Mouse (Mus musculus): ENCODE measurements around the gene Mtx1.
"Not testable (repeated sequence)": the region's sequence is repeated elsewhere in the genome, so short reads cannot be mapped to it uniquely, and the experiment has no call there.

Mtx1 gene

GRCm38 (mm10) chr3:89242331-89242895 lies 15.5 kb upstream of the Mtx1 start:
- peak; percentile 47 for DNase-seq (ENCODE audit: low spot score)

GRCm38 (mm10) chr3:89238494-89238893 lies 11.6 kb upstream of the Mtx1 start:
- DNase-seq (ENCODE audit: low spot score): no peak

DNA sequence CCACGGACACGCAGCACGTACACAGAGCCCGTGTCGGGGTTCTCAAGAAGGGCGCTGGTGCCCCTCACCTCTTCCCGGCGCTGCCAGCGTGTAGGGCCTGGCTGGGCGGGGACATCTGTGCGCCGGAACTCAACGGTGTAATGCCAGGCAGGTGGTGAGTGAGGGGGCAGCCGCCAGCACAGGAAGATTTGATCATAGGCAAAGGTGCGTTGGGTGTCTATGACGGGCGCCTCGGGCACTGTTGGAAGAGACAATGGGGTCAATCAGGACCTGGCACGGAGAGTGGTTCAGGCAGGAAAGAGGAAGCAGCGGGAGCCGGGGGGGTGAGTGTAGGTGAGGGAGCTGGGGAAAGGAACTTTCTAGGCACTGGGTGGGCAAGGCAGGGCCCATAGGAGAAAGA lies 10.8 kb upstream of the Mtx1 start:
- DNase-seq (ENCODE audit: low spot score): no peak

GRCm38 (mm10) chr3:89236516-89236915 lies 9.6 kb upstream of the Mtx1 start:
- DNase-seq (ENCODE audit: low spot score): no peak

GRCm38 (mm10) chr3:89233562-89234110 lies 6.7 kb upstream of the Mtx1 start:
- no peak for DNase-seq (ENCODE audit: low spot score)

DNA sequence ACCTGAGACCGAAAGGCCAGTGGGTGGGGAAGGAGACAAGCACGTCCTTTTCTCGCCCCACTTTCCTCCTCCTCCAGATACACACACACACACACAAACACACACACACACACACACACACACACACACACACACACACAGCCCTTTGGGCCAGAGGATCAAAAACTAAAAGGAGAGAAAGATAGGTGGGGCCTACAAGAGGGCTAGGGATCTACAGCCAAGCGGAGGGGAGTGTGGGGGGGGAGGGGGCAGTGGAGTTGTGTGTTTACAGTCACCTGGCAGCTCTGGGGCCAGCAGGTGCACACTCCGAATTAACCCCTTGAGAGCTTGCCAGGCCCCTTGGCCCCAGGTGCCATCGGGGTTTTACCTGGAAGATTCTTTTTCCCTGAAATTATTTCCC lies 5.7 kb upstream of the Mtx1 start:
- no peak for DNase-seq (ENCODE audit: low spot score)

DNA sequence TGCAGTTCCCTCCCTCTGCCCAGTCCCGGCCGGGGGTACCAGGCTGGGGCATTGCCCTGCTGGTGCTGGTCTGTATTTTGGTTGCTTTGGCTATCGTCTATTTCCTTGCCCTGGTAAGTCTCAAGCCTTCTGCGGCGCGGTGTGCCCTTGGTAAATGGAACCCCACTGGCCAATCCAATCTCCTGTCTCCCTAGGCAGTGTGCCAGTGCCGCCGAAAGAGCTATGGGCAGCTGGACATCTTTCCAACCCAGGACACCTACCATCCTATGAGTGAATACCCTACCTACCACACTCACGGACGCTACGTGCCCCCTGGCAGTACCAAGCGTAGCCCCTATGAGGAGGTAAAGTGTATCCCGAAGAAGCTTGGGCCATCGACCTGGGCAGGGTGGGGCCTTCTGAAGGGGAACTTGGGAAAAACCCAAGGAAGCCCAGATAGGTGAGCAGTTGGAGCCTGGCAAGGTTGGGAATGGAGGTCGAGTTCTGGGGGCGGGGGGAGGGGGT lies 4.9 kb upstream of the Mtx1 start:
- no peak for DNase-seq (ENCODE audit: low spot score)

DNA sequence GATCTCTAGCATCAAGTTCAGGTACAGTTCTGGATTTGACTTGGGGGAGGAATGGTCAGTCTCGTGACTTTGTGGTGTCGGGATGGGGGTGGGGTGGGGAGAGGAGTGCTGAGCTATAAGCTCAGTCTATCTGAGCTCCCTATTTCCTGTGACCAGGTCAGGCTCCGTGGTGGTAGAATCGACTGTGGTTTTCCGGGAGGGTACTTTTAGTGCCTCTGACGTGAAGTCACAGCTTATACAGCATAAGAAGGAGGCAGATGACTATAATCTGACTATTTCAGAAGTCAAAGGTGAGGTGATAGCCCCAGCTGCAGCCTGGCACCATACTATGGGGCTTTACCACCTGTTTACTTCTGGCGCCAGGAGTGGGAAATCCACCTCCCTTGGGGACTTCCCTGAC lies 4.5 kb upstream of the Mtx1 start:
- DNase-seq (ENCODE audit: low spot score): no peak

- no peak for DNase-seq (ENCODE audit: low spot score)
Measured at GRCm38 (mm10) chr3:89230561-89230960, 3.7 kb upstream of the Mtx1 start.

DNA sequence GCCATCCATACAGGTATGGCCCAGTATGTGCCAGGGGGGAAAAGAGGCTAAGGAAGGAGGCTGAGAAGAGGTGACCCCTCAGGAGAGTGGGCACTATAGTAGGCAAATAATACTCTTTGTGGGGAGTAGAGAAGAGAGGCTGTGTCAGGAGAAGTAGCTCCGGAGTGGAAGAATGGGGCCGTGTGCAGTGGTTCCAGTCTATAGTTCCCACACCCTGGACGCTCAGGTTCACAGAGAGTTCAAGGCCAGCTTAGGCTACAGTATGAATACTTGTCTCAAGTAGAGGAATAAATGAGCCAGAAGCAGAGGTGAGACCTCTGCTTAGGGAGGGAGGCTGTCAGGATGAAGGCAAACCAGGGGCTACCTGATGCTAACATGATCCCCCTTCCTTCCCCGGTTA lies 2.4 kb upstream of the Mtx1 start:
- no peak for DNase-seq (ENCODE audit: low spot score)

- DNase-seq (ENCODE audit: low spot score): peak; percentile 34
Measured at GRCm38 (mm10) chr3:89228836-89229235, 1.9 kb upstream of the Mtx1 start, which contains the start of gene Muc1. Gene Muc1, plus strand, starts transcription at chr3:89229057.

GRCm38 (mm10) chr3:89228180-89228549 lies 1.3 kb upstream of the Mtx1 start:
- DNase-seq (ENCODE audit: low spot score): peak; percentile 85

DNA sequence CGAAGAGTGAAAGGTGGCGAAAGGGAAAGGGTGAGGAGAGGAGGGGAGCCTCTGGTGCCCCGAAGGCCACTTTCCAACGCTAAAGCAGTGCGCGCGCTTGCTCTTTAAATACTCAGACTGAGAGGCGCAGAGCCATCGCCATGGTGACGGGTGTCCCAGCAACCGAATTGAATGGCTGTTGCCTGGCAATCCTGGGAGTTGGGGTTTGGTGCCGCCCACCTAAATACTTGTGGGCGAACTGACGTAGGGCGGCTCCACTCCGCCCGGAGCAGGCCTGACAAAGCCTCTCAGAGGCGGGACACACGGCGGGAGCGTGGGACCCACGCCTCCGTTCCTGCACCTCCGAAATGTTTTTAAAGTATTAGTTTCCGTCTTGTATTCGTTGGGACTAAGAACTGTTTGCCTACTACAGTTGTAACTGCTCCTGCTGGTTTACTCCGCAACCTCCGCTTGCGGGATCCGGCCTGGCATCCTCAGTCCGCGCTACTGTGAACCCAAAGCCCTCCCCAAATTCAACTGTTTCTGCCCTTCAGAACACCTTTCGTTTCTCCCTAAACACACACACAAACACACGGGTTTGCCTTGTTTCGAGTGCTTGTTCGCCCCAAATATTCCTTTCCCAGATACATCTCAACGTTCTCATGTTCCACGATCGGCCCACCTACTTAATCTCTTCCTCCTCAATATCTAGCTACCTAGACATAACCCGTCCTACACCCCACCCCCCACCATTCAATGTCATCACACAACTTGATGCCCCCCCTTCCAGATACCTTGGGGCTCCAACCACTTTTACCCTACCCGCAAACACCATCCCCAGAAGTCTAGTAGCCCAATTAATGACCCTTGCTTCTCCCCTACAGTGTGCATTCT lies 655 bp upstream of the Mtx1 start:
- DNase-seq (ENCODE audit: low spot score): peak; percentile 87

GRCm38 (mm10) chr3:89226361-89226760 lies 527 bp downstream of the Mtx1 start:
- no peak for DNase-seq (ENCODE audit: low spot score)

- no peak for DNase-seq (ENCODE audit: low spot score)
Measured at GRCm38 (mm10) chr3:89225918-89226317, 970 bp downstream of the Mtx1 start.

DNA sequence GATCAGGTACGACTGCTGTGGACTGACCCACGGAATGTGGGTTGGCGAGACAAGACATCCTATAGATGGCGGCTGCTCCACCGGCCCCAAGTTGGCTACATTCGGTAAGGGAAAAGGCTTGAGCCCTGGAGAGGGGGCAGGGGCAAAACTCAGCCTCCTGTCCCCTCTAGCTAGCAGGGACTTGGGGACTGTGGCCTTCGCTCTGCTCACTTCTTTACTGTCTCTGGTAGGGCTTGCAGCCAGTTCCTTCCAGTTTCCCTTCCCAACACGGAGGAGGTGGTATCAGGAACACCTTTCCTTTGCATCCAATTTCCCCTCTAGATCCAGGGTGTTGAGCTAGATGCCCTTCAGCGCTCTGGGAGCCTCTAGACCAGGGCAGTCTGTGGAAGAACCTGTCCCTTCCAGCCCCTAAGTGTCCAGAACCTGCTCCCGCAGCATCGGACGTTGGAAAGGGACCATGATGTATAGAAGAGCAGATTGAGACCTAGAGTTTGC lies 1.5 kb downstream of the Mtx1 start:
- no peak for DNase-seq (ENCODE audit: low spot score)

DNA sequence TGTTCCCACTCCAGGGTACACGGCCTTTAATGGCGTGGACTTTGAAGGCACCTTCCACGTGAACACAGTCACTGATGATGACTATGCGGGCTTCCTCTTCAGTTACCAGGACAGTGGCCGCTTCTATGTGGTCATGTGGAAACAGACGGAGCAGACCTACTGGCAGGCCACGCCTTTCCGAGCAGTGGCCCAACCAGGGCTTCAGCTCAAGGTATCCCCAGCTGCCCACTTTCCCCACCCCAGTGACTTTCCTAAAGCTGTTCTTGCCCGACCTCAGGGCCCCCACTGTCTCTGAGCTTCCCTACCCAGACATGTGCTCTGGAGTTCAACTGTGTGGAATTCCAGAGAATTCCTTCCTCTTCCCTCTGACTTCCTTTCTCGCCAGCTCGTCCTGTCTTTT lies 2.1 kb downstream of the Mtx1 start:
- DNase-seq (ENCODE audit: low spot score): no peak

GRCm38 (mm10) chr3:89221167-89221566 lies 5.7 kb downstream of the Mtx1 start:
- no peak for DNase-seq (ENCODE audit: low spot score)

DNA sequence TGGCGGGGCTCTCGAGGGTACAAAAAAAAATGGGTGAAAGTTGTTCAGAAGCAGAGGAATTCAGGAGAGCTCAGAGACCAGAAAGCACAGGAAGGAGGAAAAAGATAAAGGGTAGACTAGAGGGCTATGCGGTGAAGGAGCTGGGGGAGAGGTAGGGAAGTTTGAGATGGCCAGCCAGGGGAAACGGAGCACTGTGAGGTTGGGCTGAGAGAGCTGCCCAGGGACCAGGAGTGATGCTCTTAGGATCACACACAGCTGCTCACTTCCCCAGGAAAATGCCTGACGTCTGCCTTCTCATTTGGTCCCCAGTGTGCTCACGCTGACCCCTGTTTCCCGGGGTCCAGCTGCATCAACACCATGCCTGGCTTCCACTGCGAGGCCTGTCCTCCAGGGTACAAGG lies 7.3 kb downstream of the Mtx1 start:
- DNase-seq (ENCODE audit: low spot score): no peak

DNA sequence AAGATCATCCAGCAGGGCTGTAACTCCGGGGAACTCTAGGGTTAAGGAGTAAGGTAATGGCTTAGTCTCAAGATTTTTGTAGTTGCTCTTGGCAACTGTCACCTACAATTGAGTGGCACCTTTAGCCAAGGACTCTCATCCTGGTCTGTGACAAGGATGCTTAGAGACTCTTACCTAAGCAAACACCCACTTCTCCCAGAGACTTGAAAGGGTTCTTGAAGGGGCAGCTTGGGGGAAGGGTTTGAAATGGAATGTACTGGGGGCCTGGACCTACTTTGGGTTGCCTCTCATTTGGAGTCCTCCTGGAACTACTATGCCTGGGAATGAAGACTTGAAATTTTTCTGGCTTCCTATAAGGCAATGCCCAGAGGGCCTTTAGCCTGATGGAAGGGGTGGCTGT lies 8.6 kb downstream of the Mtx1 start:
- no peak for DNase-seq (ENCODE audit: low spot score)

- not testable (repeated sequence) for DNase-seq (ENCODE audit: low spot score)
Measured at GRCm38 (mm10) chr3:89216407-89216806, 10.5 kb downstream of the Mtx1 start.

DNA sequence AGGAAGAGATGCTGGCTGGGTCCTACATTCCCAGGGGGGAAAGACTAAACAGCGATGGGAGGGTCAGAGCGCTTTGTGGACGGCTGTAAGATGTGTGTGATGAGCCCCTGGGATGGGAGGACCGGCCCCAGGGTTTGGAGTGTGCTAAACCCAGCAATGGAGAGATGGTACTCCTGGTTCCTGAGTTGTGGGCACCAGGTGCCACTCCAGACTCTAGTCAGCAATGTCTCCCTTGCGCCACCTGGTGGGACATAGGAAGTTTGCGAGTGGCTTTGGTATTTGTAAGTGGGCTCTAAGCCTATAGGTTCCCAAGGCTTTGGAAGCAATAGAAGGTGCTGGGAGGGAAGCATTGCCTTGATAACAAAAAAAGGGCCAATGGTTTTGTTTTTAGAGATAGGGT lies 11.0 kb downstream of the Mtx1 start:
- DNase-seq (ENCODE audit: low spot score): peak; percentile 67
